In genomic region chr2:83661351-83661750, GRCm38 (mm10) we compare ENCODE assay signal across 32 mouse cellular contexts.
"Had no signal": no experiment of that assay in that cellular context is flagged by ENCODE, and none has a peak within 500 bp of the region (broad histone marks: within the 10 kb centered on the region; RNA-seq: fewer than 3 reads in every experiment).

No protein-coding gene starts in this region.

- H3K27me3 ChIP-seq: heart, embryonic 12.5 days; heart, embryonic 13.5 days; heart, embryonic 15.5 days; hindbrain, embryonic 12.5 days; hindbrain, embryonic 13.5 days; hindbrain, embryonic 15.5 days; intestine, embryonic 15.5 days; kidney, embryonic 15.5 days had no signal

- H3K4me1 ChIP-seq: heart, embryonic 10.5 days; heart, embryonic 12.5 days; heart, embryonic 13.5 days; heart, embryonic 15.5 days; hindbrain, embryonic 10.5 days; hindbrain, embryonic 12.5 days; hindbrain, embryonic 13.5 days; hindbrain, embryonic 15.5 days; intestine, embryonic 15.5 days; kidney, embryonic 15.5 days had no signal

- H3K4me2 ChIP-seq: heart, embryonic 11.5 days; heart, embryonic 12.5 days; heart, embryonic 13.5 days; heart, embryonic 15.5 days; hindbrain, embryonic 12.5 days; hindbrain, embryonic 13.5 days; hindbrain, embryonic 14.5 days; hindbrain, embryonic 15.5 days; intestine, embryonic 15.5 days; kidney, embryonic 15.5 days had no signal

- DNase-seq: heart, postnatal 10 days; heart, postnatal 14 days; heart, postnatal 36 days; heart, postnatal 4 days; kidney, adult 11 months; kidney, adult 18-20 months; kidney, adult 2 months; kidney, adult 8-10 months; kidney, adult 9 months; kidney, postnatal 10 days; kidney, postnatal 14 days; kidney, postnatal 25 days; kidney, postnatal 36 days; kidney, postnatal 4 days; layer of hippocampus, adult 9-11 months; layer of hippocampus, postnatal 36 days had no signal

- H3K4me3 ChIP-seq: heart, embryonic 10.5 days; heart, embryonic 12.5 days; heart, embryonic 13.5 days; heart, embryonic 15.5 days; hindbrain, embryonic 10.5 days; hindbrain, embryonic 12.5 days; hindbrain, embryonic 13.5 days; hindbrain, embryonic 15.5 days; intestine, embryonic 15.5 days; kidney, embryonic 15.5 days; layer of hippocampus, adult 2 months; left cerebral cortex, adult 2 months had no signal

- H3K9ac ChIP-seq: heart, embryonic 12.5 days; heart, embryonic 13.5 days; heart, embryonic 15.5 days; hindbrain, embryonic 12.5 days; hindbrain, embryonic 13.5 days; hindbrain, embryonic 14.5 days; hindbrain, embryonic 15.5 days; intestine, embryonic 15.5 days; kidney, embryonic 15.5 days had no signal

- H3K9me3 ChIP-seq: heart, embryonic 10.5 days; heart, embryonic 12.5 days; heart, embryonic 13.5 days; heart, embryonic 15.5 days; hindbrain, embryonic 10.5 days; hindbrain, embryonic 12.5 days; hindbrain, embryonic 13.5 days; hindbrain, embryonic 15.5 days; intestine, embryonic 15.5 days; kidney, embryonic 15.5 days had no signal

- H3K27ac ChIP-seq: heart, embryonic 10.5 days; heart, embryonic 13.5 days; heart, embryonic 15.5 days; hindbrain, embryonic 10.5 days; hindbrain, embryonic 12.5 days; hindbrain, embryonic 13.5 days; hindbrain, embryonic 14.5 days; hindbrain, embryonic 15.5 days; hindbrain, postnatal 0 days; intestine, embryonic 15.5 days; kidney, embryonic 15.5 days; kidney, postnatal 0 days; layer of hippocampus, adult 2 months; left cerebral cortex, adult 2 months had no signal
